Comparison of ENCODE assay signal across 34 mouse cellular contexts in the genomic region with DNA sequence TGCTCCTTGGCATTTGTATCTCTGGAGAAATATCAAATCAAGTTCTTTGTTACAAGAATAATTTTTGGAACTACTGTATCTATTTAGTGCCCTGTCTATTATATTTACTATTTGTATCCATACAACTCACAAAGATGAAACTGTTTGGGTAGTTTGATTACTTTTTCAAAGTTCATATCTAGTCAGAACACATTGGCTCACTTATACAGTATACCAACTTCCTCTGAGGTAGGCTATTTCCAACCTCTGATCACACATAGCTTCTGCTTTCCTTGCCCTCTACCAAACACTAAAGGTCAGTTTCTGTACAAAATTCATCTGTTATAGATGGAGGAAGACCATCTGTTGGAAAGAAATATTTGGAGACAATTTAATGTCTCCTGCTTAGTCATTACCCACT.
"Had no signal": no experiment of that assay in that cellular context is flagged by ENCODE, and none has a peak within 500 bp of the region (broad histone marks: within the 10 kb centered on the region; RNA-seq: fewer than 3 reads in every experiment).

No protein-coding gene starts in this region.

- DNase-seq: heart, postnatal 10 days; heart, postnatal 14 days; heart, postnatal 36 days; kidney, adult 11 months; kidney, adult 18-20 months; kidney, adult 2 months; kidney, adult 8-10 months; kidney, adult 9 months; kidney, postnatal 10 days; kidney, postnatal 14 days; kidney, postnatal 25 days; kidney, postnatal 36 days; kidney, postnatal 4 days; layer of hippocampus, adult 9-11 months; layer of hippocampus, postnatal 36 days had no signal

- H3K9ac ChIP-seq: heart, embryonic 12.5 days; heart, embryonic 13.5 days; heart, embryonic 15.5 days; hindbrain, embryonic 12.5 days; hindbrain, embryonic 13.5 days; hindbrain, embryonic 14.5 days; hindbrain, embryonic 15.5 days; intestine, embryonic 15.5 days; kidney, embryonic 15.5 days had no signal

- H3K27ac ChIP-seq: heart, embryonic 10.5 days; heart, embryonic 13.5 days; heart, embryonic 15.5 days; hindbrain, embryonic 10.5 days; hindbrain, embryonic 12.5 days; hindbrain, embryonic 13.5 days; hindbrain, embryonic 14.5 days; hindbrain, embryonic 15.5 days; hindbrain, postnatal 0 days; intestine, embryonic 15.5 days; kidney, embryonic 15.5 days; kidney, postnatal 0 days; layer of hippocampus, adult 2 months; left cerebral cortex, adult 2 months had no signal

- H3K9me3 ChIP-seq: heart, embryonic 10.5 days; heart, embryonic 12.5 days; heart, embryonic 13.5 days; heart, embryonic 15.5 days; hindbrain, embryonic 10.5 days; hindbrain, embryonic 12.5 days; hindbrain, embryonic 13.5 days; hindbrain, embryonic 15.5 days; intestine, embryonic 15.5 days; kidney, embryonic 15.5 days had no signal

- H3K27me3 ChIP-seq: heart, embryonic 12.5 days; heart, embryonic 13.5 days; heart, embryonic 15.5 days; hindbrain, embryonic 12.5 days; hindbrain, embryonic 13.5 days; hindbrain, embryonic 15.5 days; intestine, embryonic 15.5 days; kidney, embryonic 15.5 days had no signal

- H3K36me3 ChIP-seq: heart, embryonic 10.5 days; heart, embryonic 15.5 days; hindbrain, embryonic 10.5 days; hindbrain, embryonic 12.5 days; hindbrain, embryonic 13.5 days; hindbrain, embryonic 15.5 days; intestine, embryonic 15.5 days had no signal

- H3K4me3 ChIP-seq: heart, embryonic 10.5 days; heart, embryonic 12.5 days; heart, embryonic 13.5 days; heart, embryonic 15.5 days; hindbrain, embryonic 10.5 days; hindbrain, embryonic 12.5 days; hindbrain, embryonic 13.5 days; hindbrain, embryonic 15.5 days; intestine, embryonic 15.5 days; kidney, embryonic 15.5 days; layer of hippocampus, adult 2 months; left cerebral cortex, adult 2 months had no signal

- H3K4me1 ChIP-seq: heart, embryonic 10.5 days; hindbrain, embryonic 10.5 days; hindbrain, embryonic 12.5 days; hindbrain, embryonic 13.5 days; hindbrain, embryonic 15.5 days; intestine, embryonic 15.5 days; kidney, embryonic 15.5 days had no signal

- ATAC-seq: hindbrain, embryonic 16.5 days; hindbrain, postnatal 0 days; inflammation-experienced regulatory T-cells, adult 6 months; intestine, embryonic 15.5 days; intestine, embryonic 16.5 days; intestine, postnatal 0 days had no signal
